Mouse (Mus musculus) erythroid progenitor cell, adult 5-6 weeks (primary cell): ENCODE data around the gene Cox5a. TPM values are rescaled to one million over a fixed set of nuclear protein-coding genes. Genes with fewer than 3 reads are reported as not detected.

Experiments used
- ATAC-seq: replicated peaks from 2 replicates; pipeline ENCODE4 v1.8.0; 2016; ENCODE audit warnings: moderate number of reproducible peaks, mild to moderate bottlenecking, moderate TSS enrichment, inconsistent platforms; ENCODE audit not compliant: poor library complexity, low FRiP score, severe bottlenecking
- total RNA-seq, 2 experiments: library from RNA; stranded (forward) in 1 of 2; stranded (reverse) in 1 of 2; fragments of 150-400 nt in 1 of 2; fragments of 186-747, 209-891 nt in 1 of 2; gene quantifications; 2 replicates each; pipeline versions ENCODE4 v1.2.3 to v1.2.4; 2015 to 2017; ENCODE audit warnings: low replicate concordance in 2 of 2

Cox5a gene
- total RNA-seq (2015; ENCODE audit: low replicate concordance) (138 and 226 TPM in 2 replicates), total RNA-seq (2017; ENCODE audit: low replicate concordance) (34.4 and 38.2 TPM in 2 replicates)

- peak; percentile 93 for ATAC-seq
These were observed at the start of gene Cox5a for GRCm38 (mm10) chr9:57521056-57521911. Gene Cox5a, plus strand, starts transcription at chr9:57521274.

GRCm38 (mm10) chr9:57485774-57486173, 35.3 kb upstream of the Cox5a start:
- ATAC-seq = peak; percentile 87

- no peak for ATAC-seq
These were observed 33.3 kb upstream of the Cox5a start for GRCm38 (mm10) chr9:57487807-57488206.

- no peak for ATAC-seq
These were observed 27.5 kb upstream of the Cox5a start for GRCm38 (mm10) chr9:57493532-57493931.

GRCm38 (mm10) chr9:57494970-57495369, 26.1 kb upstream of the Cox5a start:
- ATAC-seq = no peak

GRCm38 (mm10) chr9:57497236-57497635, 23.8 kb upstream of the Cox5a start:
- ATAC-seq = no peak

- ATAC-seq = no peak
These were observed 22.5 kb upstream of the Cox5a start for GRCm38 (mm10) chr9:57498536-57498935.

- no peak for ATAC-seq
These were observed 19.6 kb upstream of the Cox5a start for GRCm38 (mm10) chr9:57501452-57501851.

GRCm38 (mm10) chr9:57501861-57502260, 19.2 kb upstream of the Cox5a start:
- ATAC-seq = no peak

GRCm38 (mm10) chr9:57502911-57503621, 18.0 kb upstream of the Cox5a start:
- ATAC-seq = no peak

- ATAC-seq = 0 out of 2 replicates have a peak, but pooled peaks have one; percentile 31
These were observed 17.3 kb upstream of the Cox5a start, which contains the start of gene Rpp25 for GRCm38 (mm10) chr9:57503622-57504380. Gene Rpp25, plus strand, starts transcription at chr9:57504026.

- 0 out of 2 replicates have a peak, but pooled peaks have one; percentile 40 for ATAC-seq
These were observed 16.7 kb upstream of the Cox5a start for GRCm38 (mm10) chr9:57504381-57504700.

GRCm38 (mm10) chr9:57504891-57505290, 16.2 kb upstream of the Cox5a start:
- ATAC-seq = no peak

- peak; percentile 95 for ATAC-seq
These were observed 15.4 kb upstream of the Cox5a start for GRCm38 (mm10) chr9:57505700-57506099.

GRCm38 (mm10) chr9:57510577-57510976, 10.5 kb upstream of the Cox5a start:
- ATAC-seq = no peak

- ATAC-seq = 0 out of 2 replicates have a peak, but pooled peaks have one; percentile 37
These were observed 4.0 kb upstream of the Cox5a start for GRCm38 (mm10) chr9:57517113-57517512.

GRCm38 (mm10) chr9:57520375-57521055, 559 bp upstream of the Cox5a start:
- 0 out of 2 replicates have a peak, but pooled peaks have one; percentile 4 for ATAC-seq

GRCm38 (mm10) chr9:57522114-57522860, 1.2 kb downstream of the Cox5a start:
- ATAC-seq = no peak

- no peak for ATAC-seq
These were observed 1.8 kb downstream of the Cox5a start for GRCm38 (mm10) chr9:57522861-57523246.
